Mouse (Mus musculus) MEL (cell line): ENCODE data around the gene Maff.

ENCODE experiments used
- BHLHE40 ChIP-seq: IDR thresholded peaks from 2 replicates; pipeline ENCODE4 v1.6.1; 2012; ENCODE audit warnings: low read depth, mild to moderate bottlenecking, inconsistent platforms, low read length, improper control_type of control experiment, borderline replicate concordance
- CTCF ChIP-seq, 3 experiments: IDR thresholded peaks in 2 of 3; conservative IDR thresholded peaks in 1 of 3; 2 replicates each; pipeline ENCODE4 v1.5.1; 2011 to 2012; ENCODE audit warnings: low read length in 3 of 3, low read depth in 2 of 3, mild to moderate bottlenecking in 2 of 3, improper control_type of control experiment in 1 of 3, inconsistent platforms in 1 of 3, mixed read lengths in 1 of 3, moderate library complexity in 1 of 3; ENCODE audit not compliant: control insufficient read depth in 1 of 3, insufficient read depth in 1 of 3, poor library complexity in 1 of 3, severe bottlenecking in 1 of 3
- EP300 ChIP-seq, 2 experiments: IDR thresholded peaks; 2 replicates each; pipeline ENCODE4 v1.6.1; 2011; ENCODE audit warnings: improper control_type of control experiment in 2 of 2, low read length in 2 of 2, low read depth in 1 of 2, mild to moderate bottlenecking in 1 of 2
- GABPA ChIP-seq: IDR thresholded peaks from 2 replicates; pipeline ENCODE4 v1.6.1; 2012; ENCODE audit warnings: low read depth, mild to moderate bottlenecking, inconsistent platforms, low read length, improper control_type of control experiment, moderate library complexity
- JUND ChIP-seq: IDR thresholded peaks from 2 replicates; pipeline ENCODE4 v1.6.1; 2011; ENCODE audit warnings: low read depth, mild to moderate bottlenecking, improper control_type of control experiment, low read length
- MAFK ChIP-seq: IDR thresholded peaks from 2 replicates; pipeline ENCODE4 v1.6.1; 2011; ENCODE audit warnings: low read depth, mild to moderate bottlenecking, low read length, improper control_type of control experiment, borderline replicate concordance
- MYB ChIP-seq: IDR thresholded peaks from 2 replicates; pipeline ENCODE4 v1.6.1; 2011; ENCODE audit warnings: mild to moderate bottlenecking, low read depth, low read length, improper control_type of control experiment
- POLR2A ChIP-seq, 2 experiments: IDR thresholded peaks; 2 replicates each; pipeline ENCODE4 v1.6.1; 2011 to 2012; ENCODE audit warnings: low read length in 2 of 2, mild to moderate bottlenecking in 2 of 2, control low read depth in 1 of 2, improper control_type of control experiment in 1 of 2, low read depth in 1 of 2, moderate library complexity in 1 of 2; ENCODE audit not compliant: control insufficient read depth in 1 of 2, insufficient read depth in 1 of 2, poor library complexity in 1 of 2
- SIN3A ChIP-seq: IDR thresholded peaks from 2 replicates; pipeline ENCODE4 v1.6.1; 2012; ENCODE audit warnings: low read length, improper control_type of control experiment, inconsistent platforms
- TAL1 ChIP-seq: IDR thresholded peaks from 2 replicates; pipeline ENCODE4 v1.6.1; 2012; ENCODE audit warnings: mild to moderate bottlenecking, inconsistent platforms, low read length, moderate library complexity, mixed read lengths
- TBP ChIP-seq: IDR thresholded peaks from 2 replicates; pipeline ENCODE4 v1.8.0; 2011; ENCODE audit warnings: low read depth, low read length, improper control_type of control experiment
- USF1 ChIP-seq: IDR thresholded peaks from 2 replicates; pipeline ENCODE4 v1.6.1; 2014; ENCODE audit warnings: low read depth, mild to moderate bottlenecking, inconsistent platforms, low read length, improper control_type of control experiment, moderate library complexity

DNA sequence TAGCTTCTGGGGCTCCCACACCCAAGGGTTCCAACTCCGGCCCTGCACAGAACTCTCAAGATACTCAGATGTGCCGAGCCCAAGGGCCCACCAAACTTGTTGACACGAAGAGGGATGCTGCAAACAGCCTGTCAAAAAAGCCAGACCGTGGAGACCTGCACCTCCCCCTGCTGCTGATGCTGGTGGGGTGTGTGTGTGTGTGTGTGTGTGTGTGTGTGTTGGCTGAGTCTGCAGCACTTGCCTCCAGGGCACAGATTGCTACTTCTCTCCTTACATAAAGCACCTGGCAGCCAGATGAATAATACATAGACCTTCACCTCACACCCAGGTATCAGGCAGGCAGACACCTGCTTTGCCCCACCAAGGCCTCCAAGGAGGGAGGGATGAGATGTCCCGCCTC lies 55.8 kb downstream of the Maff start:
- TF ChIP-seq POLR2A (IDR thresholded peaks at IDR 0.05; ENCODE audit: control insufficient read depth in 1 of 2, insufficient read depth in 1 of 2, low read depth in 1 of 2, low read length in 2 of 2, poor library complexity in 1 of 2) (no peak), CTCF (IDR thresholded peaks at IDR 0.05 in 2 of 3, conservative IDR thresholded peaks at IDR 0.05 in 1 of 3; ENCODE audit: control insufficient read depth in 1 of 3, insufficient read depth in 1 of 3, low read depth in 2 of 3, low read length in 3 of 3, poor library complexity in 1 of 3, severe bottlenecking in 1 of 3) (no peak), MAFK (no peak), SIN3A (no peak), JUND (no peak), USF1 (no peak), MYB (no peak), TAL1 (no peak), EP300 (IDR thresholded peaks at IDR 0.05; ENCODE audit: low read depth in 1 of 2, low read length in 2 of 2) (no peak), BHLHE40 (no peak), TBP (no peak), GABPA (no peak)
